Comparison of ENCODE assay signal across 8 mouse cellular contexts in the genomic region with DNA sequence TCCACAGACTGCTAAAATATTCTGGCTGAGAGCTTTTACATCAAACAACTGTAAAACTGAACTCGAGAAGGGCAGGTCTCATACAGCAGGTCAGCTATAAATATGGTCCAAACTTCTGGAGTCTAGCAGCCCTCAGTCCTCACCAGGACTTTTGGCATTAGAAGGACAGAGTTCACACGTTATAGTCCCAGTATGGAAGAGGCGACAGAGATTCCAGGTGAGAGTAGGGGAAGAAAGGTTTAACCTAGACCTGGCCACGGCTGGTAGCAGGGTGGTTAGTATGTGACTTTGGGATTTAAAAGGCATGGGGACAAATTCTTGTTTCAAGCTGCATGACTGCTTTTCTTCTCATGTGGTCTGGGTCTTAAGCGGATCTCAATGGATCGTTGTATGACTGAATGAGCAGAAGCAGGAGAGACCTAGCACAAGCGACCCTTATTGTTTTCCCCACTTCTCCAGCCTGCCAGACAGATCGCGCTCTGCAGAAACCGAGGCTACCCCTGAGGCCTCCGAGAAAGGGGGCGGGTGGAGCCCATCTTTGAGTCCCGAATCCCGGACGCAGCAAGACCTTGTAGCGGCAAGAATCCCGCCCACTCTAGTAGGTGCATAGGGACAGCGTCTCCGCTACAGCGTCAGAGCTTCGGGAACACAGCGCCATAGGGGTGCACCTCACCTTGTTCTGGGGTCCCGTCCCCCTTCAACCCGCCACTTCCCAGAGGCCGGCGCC. TPM values are rescaled to one million over a fixed set of nuclear protein-coding genes. Genes with fewer than 3 reads are reported as not detected.
DNase-seq lines count a peak whose midpoint lies in the region; ATAC-seq and TF ChIP-seq lines count a peak whose summit lies in the region.

No protein-coding gene starts in this region.

- in situ Hi-C loops in Patski (cut with MboI; ENCODE audit: low pct_unique_long_range_greater_than_20kb), result no loop called here

- intact Hi-C loops in left cerebral cortex, postnatal 10 days (cut with DNase I), result no loop called here

- ATAC-seq in kidney, embryonic 14.5 days (ENCODE audit: low FRiP score, low TSS enrichment), result peak; percentile 68
- peak; percentile 62 for ATAC-seq in Patski
- ATAC-seq in forebrain, embryonic 16.5 days, result peak; percentile 82

- H3K79me2 ChIP-seq in macrophage (ENCODE audit: inconsistent target), result peaks cover 8% of the 10 kb centered on the region; the same call in 1 of the 2 replicates

- peak overlapping the region; percentile 83 for H3K9ac ChIP-seq in kidney, embryonic 14.5 days (ENCODE audit: low read depth, low read length)
- peak overlapping the region; percentile 80 for H3K9ac ChIP-seq in forebrain, embryonic 16.5 days (replicated peaks; ENCODE audit: low read depth, low read length)

- no peaks in the 10 kb centered on the region for H3K27me3 ChIP-seq in kidney, embryonic 14.5 days (ENCODE audit: control insufficient read depth, insufficient read depth, low read length)
- no peaks in the 10 kb centered on the region for H3K27me3 ChIP-seq in Patski
- H3K27me3 ChIP-seq in forebrain, embryonic 16.5 days (replicated peaks; ENCODE audit: control insufficient read depth, insufficient read depth, low read length), result no peaks in the 10 kb centered on the region

- peaks cover 35% of the 10 kb centered on the region for H3K4me1 ChIP-seq in kidney, embryonic 14.5 days (ENCODE audit: control insufficient read depth, insufficient read depth, low read length)
- H3K4me1 ChIP-seq in forebrain, embryonic 16.5 days (replicated peaks; ENCODE audit: control insufficient read depth, insufficient read depth, low read length), result peaks cover 17% of the 10 kb centered on the region

- no peak for DNase-seq in kidney, adult 11 months
- DNase-seq in Patski (ENCODE audit: low read depth, low spot score), result no peak
- no peak for DNase-seq in c-Kit-positive CD71-positive TER-119-positive erythroid progenitor cells, embryonic 14.5 days (ENCODE audit: low spot score)
- no peak for DNase-seq in left cerebral cortex, postnatal 10 days (ENCODE audit: extremely low spot score in 1 of 2, low spot score in 2 of 2)
- DNase-seq in thymus, postnatal 14 days, result no peak

- WGBS in kidney, embryonic 14.5 days, result 2% methylated on average over 26 of the region's 26 CpGs
- 1% methylated on average over 26 of the region's 26 CpGs for WGBS in forebrain, embryonic 16.5 days
- 4% methylated on average over 26 of the region's 26 CpGs for WGBS in macrophage (ENCODE audit: missing documents)

- H3K27ac ChIP-seq in kidney, embryonic 14.5 days (ENCODE audit: low read depth, low read length), result peak overlapping the region; percentile 85
- peak overlapping the region; percentile 63 for H3K27ac ChIP-seq in forebrain, embryonic 16.5 days (ENCODE audit: low read length)
- H3K27ac ChIP-seq in macrophage, result no peak overlapping the region

- peaks cover 15% of the 10 kb centered on the region; the same call in 1 of the 2 replicates for H3K36me3 ChIP-seq in kidney, embryonic 14.5 days (ENCODE audit: control insufficient read depth, insufficient read depth, low read length)
- H3K36me3 ChIP-seq in forebrain, embryonic 16.5 days (ENCODE audit: control insufficient read depth, insufficient read depth), result no peaks in the 10 kb centered on the region
- H3K36me3 ChIP-seq in macrophage (ENCODE audit: inconsistent target), result no peaks in the 10 kb centered on the region

- peak overlapping the region; percentile 80 for H3K4me3 ChIP-seq in kidney, embryonic 14.5 days (ENCODE audit: low read length)
- H3K4me3 ChIP-seq in forebrain, embryonic 16.5 days (replicated peaks; ENCODE audit: low read length), result peak overlapping the region; percentile 78
- H3K4me3 ChIP-seq in macrophage (ENCODE audit: inconsistent target), result peak overlapping the region; percentile 71

- POLR2A ChIA-PET in Patski (lab: Charles Lee), result interaction anchor here (1.6 kb wide), 1 partner anchor 112 kb away, joined by 4 read pairs; the partner anchor contains the start of genes Cdc26 and Prpf4

- H3K4me2 ChIP-seq in kidney, embryonic 14.5 days (replicated peaks; ENCODE audit: low read depth, low read length), result peak overlapping the region; percentile 58
- H3K4me2 ChIP-seq in forebrain, embryonic 16.5 days (ENCODE audit: low read length), result peak overlapping the region; percentile 57

- TF ChIP-seq CTCF in Patski (IDR thresholded peaks at IDR 0.05), result no peak

- CTCF ChIA-PET in Patski (lab: Charles Lee), result interaction anchor here (0.9 to 1.3 kb wide), 3 partner anchors 18 to 64 kb away, joined by 3 to 6 read pairs (median 3); no protein-coding TSS in a partner anchor

- H3K9me3 ChIP-seq in kidney, embryonic 14.5 days (ENCODE audit: control insufficient read depth, low read length), result no peaks in the 10 kb centered on the region
- H3K9me3 ChIP-seq in forebrain, embryonic 16.5 days (ENCODE audit: control insufficient read depth, low read length), result no peaks in the 10 kb centered on the region

RNA-seq across cellular contexts. Expression of gene Alad, which starts 0.4 kb away (rescaled TPM):
- 107 and 108 TPM in 2 replicates for polyA plus RNA-seq in kidney, embryonic 14.5 days (2014; fragmentation: Nextera tagmentation; extraction: Ambion mirVana)
- polyA plus RNA-seq in Patski (2021) (40.5 TPM), macrophage (2018) (5.7 to 18.2 TPM (median 8.2 TPM) in 3 replicates)
- polyA plus RNA-seq in forebrain, embryonic 16.5 days (2015; fragmentation: Nextera tagmentation; extraction: Ambion mirVana), result 67.7 and 68.4 TPM in 2 replicates
- total RNA-seq in macrophage (2018; cell fraction: chromatin; rRNA removed), result 1 to 10 TPM in 19 of 26 experiments, under 1 TPM in 7; 0.37 to 7.4 (median 2.8) TPM
- 10 to 100 TPM in 11 of 26 experiments, 1 to 10 TPM in 15; 6.3 to 12.1 (median 9.3) TPM for total RNA-seq in macrophage (2018; cell fraction: cytosol; rRNA removed)
- total RNA-seq in macrophage (2018; cell fraction: nucleus; rRNA removed), result 10 to 100 TPM in 1 of 26 experiments, 1 to 10 TPM in 24, under 1 TPM in 1; 0.79 to 13.2 (median 3.5) TPM
- 10 to 100 TPM; 27.3 to 30.1 TPM for total RNA-seq in left cerebral cortex, postnatal 10 days (2021)

RNA-seq across cellular contexts. Expression of gene Pole3, which starts 5.6 kb away (rescaled TPM):
- 89.5 and 104 TPM in 2 replicates for polyA plus RNA-seq in kidney, embryonic 14.5 days (2014; fragmentation: Nextera tagmentation; extraction: Ambion mirVana)
- polyA plus RNA-seq in Patski (2021) (36.4 TPM), macrophage (2018) (25.5 to 44.3 TPM (median 40.8 TPM) in 3 replicates)
- 81.6 and 92.0 TPM in 2 replicates for polyA plus RNA-seq in forebrain, embryonic 16.5 days (2015; fragmentation: Nextera tagmentation; extraction: Ambion mirVana)
- 10 to 100 TPM in 4 of 26 experiments, 1 to 10 TPM in 21, under 1 TPM in 1; 0.92 to 14.0 (median 6.3) TPM for total RNA-seq in macrophage (2018; cell fraction: chromatin; rRNA removed)
- 10 to 100 TPM; 19.6 to 31.4 (median 25.2) TPM for total RNA-seq in macrophage (2018; cell fraction: cytosol; rRNA removed)
- 10 to 100 TPM in 9 of 26 experiments, 1 to 10 TPM in 17; 2.1 to 20.3 (median 7.2) TPM for total RNA-seq in macrophage (2018; cell fraction: nucleus; rRNA removed)
- 10 to 100 TPM; 26.2 to 27.1 TPM for total RNA-seq in left cerebral cortex, postnatal 10 days (2021)

RNA-seq across cellular contexts. Expression of gene 4933430I17Rik, which starts 5.9 kb away (rescaled TPM):
- polyA plus RNA-seq in kidney, embryonic 14.5 days (2014; fragmentation: Nextera tagmentation; extraction: Ambion mirVana), result 0.49 and 1.0 TPM in 2 replicates
- polyA plus RNA-seq in Patski (2021), result 0.17 TPM
- 0.58 and 0.61 TPM in 2 replicates for polyA plus RNA-seq in forebrain, embryonic 16.5 days (2015; fragmentation: Nextera tagmentation; extraction: Ambion mirVana)
- 10 to 100 TPM in 3 of 26 experiments, 1 to 10 TPM in 15, under 1 TPM in 6, not detected in 2; 0.44 to 29.7 (median 5.9) TPM for total RNA-seq in macrophage (2018; cell fraction: chromatin; rRNA removed)
- 10 to 100 TPM in 13 of 26 experiments, 1 to 10 TPM in 13; 1.8 to 44.7 (median 13.2) TPM for total RNA-seq in macrophage (2018; cell fraction: cytosol; rRNA removed)
- 10 to 100 TPM in 13 of 26 experiments, 1 to 10 TPM in 11, under 1 TPM in 2; 0.49 to 35.6 (median 7.5) TPM for total RNA-seq in macrophage (2018; cell fraction: nucleus; rRNA removed)
- polyA plus RNA-seq in macrophage (2018), result 0.87 to 3.3 TPM (median 2.3 TPM) in 3 replicates
- under 1 TPM; 0.19 to 0.26 TPM for total RNA-seq in left cerebral cortex, postnatal 10 days (2021)

RNA-seq across cellular contexts. Expression of gene Hdhd3, which starts 16.0 kb away (rescaled TPM):
- polyA plus RNA-seq in kidney, embryonic 14.5 days (2014; fragmentation: Nextera tagmentation; extraction: Ambion mirVana), result 16.4 and 16.8 TPM in 2 replicates
- polyA plus RNA-seq in Patski (2021) (9.2 TPM), macrophage (2018) (1.3 to 3.1 TPM (median 1.4 TPM) in 3 replicates)
- 9.7 and 10.8 TPM in 2 replicates for polyA plus RNA-seq in forebrain, embryonic 16.5 days (2015; fragmentation: Nextera tagmentation; extraction: Ambion mirVana)
- 1 to 10 TPM in 11 of 26 experiments, under 1 TPM in 2, not detected in 13; 0.63 to 4.4 (median 2.5) TPM for total RNA-seq in macrophage (2018; cell fraction: chromatin; rRNA removed)
- 1 to 10 TPM in 22 of 26 experiments, under 1 TPM in 4; 0.33 to 3.1 (median 1.7) TPM for total RNA-seq in macrophage (2018; cell fraction: cytosol; rRNA removed)
- 1 to 10 TPM in 10 of 26 experiments, under 1 TPM in 6, not detected in 10; 0.55 to 2.7 (median 1.3) TPM for total RNA-seq in macrophage (2018; cell fraction: nucleus; rRNA removed)
- total RNA-seq in left cerebral cortex, postnatal 10 days (2021), result 1 to 10 TPM; 8.3 to 8.4 TPM

RNA-seq across cellular contexts. Expression of gene Bspry, which starts 39.4 kb away (rescaled TPM):
- polyA plus RNA-seq in kidney, embryonic 14.5 days (2014; fragmentation: Nextera tagmentation; extraction: Ambion mirVana), result 16.8 and 25.8 TPM in 2 replicates
- polyA plus RNA-seq in Patski (2021), result 3.3 TPM
- 0.62 and 0.71 TPM in 2 replicates for polyA plus RNA-seq in forebrain, embryonic 16.5 days (2015; fragmentation: Nextera tagmentation; extraction: Ambion mirVana)
- total RNA-seq in macrophage (2018; cell fraction: chromatin; rRNA removed), result under 1 TPM in 1 of 26 experiments, not detected in 25; 0.38 TPM
- under 1 TPM in 20 of 26 experiments, not detected in 6; 0.06 to 0.32 (median 0.12) TPM for total RNA-seq in macrophage (2018; cell fraction: cytosol; rRNA removed)
- total RNA-seq in macrophage (2018; cell fraction: nucleus; rRNA removed), result under 1 TPM in 5 of 26 experiments, not detected in 21; 0.24 to 0.47 (median 0.33) TPM
- polyA plus RNA-seq in macrophage (2018), result 0.13 to 0.17 TPM in 2 of 3 replicates, not detected in the other
- under 1 TPM; 0.32 to 0.45 TPM for total RNA-seq in left cerebral cortex, postnatal 10 days (2021)
